Mouse (Mus musculus) G1E (cell line): Measurements from ENCODE around the gene Cpeb4.

Source experiments
- CTCF ChIP-seq: IDR thresholded peaks from 2 replicates; pipeline ENCODE4 v1.5.1; 2012; ENCODE audit warnings: low read depth, low read length, inconsistent platforms, mixed read lengths
- GATA1 ChIP-seq: IDR thresholded peaks from 2 replicates; pipeline ENCODE4 v1.6.1; 2012; ENCODE audit warnings: borderline replicate concordance, low read length, inconsistent platforms, mixed read lengths
- GATA2 ChIP-seq: IDR thresholded peaks from 2 replicates; pipeline ENCODE4 v1.6.1; 2012; ENCODE audit warnings: low read depth, low read length, inconsistent platforms, borderline replicate concordance
- POLR2AphosphoS5 ChIP-seq: IDR thresholded peaks from 2 replicates; pipeline ENCODE4 v1.6.1; 2012; ENCODE audit warnings: low read depth, low read length, inconsistent platforms; ENCODE audit not compliant: insufficient replicate concordance
- TAL1 ChIP-seq: conservative IDR thresholded peaks from 2 replicates; pipeline ENCODE4 v1.6.1; 2012; ENCODE audit warnings: low read depth, low read length, inconsistent platforms, mixed read lengths

- TF ChIP-seq POLR2AphosphoS5 (no peak), CTCF (no peak), GATA2 (no peak), TAL1 (no peak), GATA1 (no peak)
These were observed 104.1 kb downstream of the Cpeb4 start for GRCm38 (mm10) chr11:31976137-31976536.
